Mouse (Mus musculus) small intestine, adult 2 months (tissue): ENCODE results near the gene Kazn.

Source experiments
- CTCF ChIP-seq: fragments of 200-500 bp; IDR thresholded peaks from 2 replicates; pipeline ENCODE4 v1.5.1; 2012; ENCODE audit warnings: low read depth, mild to moderate bottlenecking, control low read depth, inconsistent platforms, low read length, moderate library complexity, mixed read lengths; ENCODE audit not compliant: insufficient replicate concordance, insufficient read length; ENCODE audit errors: extremely low read depth
- POLR2A ChIP-seq: fragments of 200-500 bp; IDR thresholded peaks from 2 replicates; pipeline ENCODE4 v1.6.1; 2012; ENCODE audit warnings: low read depth, mild to moderate bottlenecking, control low read depth, inconsistent platforms, low read length, moderate library complexity

GRCm38 (mm10) chr4:142088409-142088808 lies 150.8 kb downstream of the Kazn start:
- TF ChIP-seq CTCF = no peak
- TF ChIP-seq POLR2A = no peak
